Mouse (Mus musculus): ENCODE data around the gene Tomm20l. TPM values are rescaled to one million over a fixed set of nuclear protein-coding genes. Genes with fewer than 3 reads are reported as not detected.

Tomm20l gene
- total and polyA plus RNA-seq, 2 experiments = not detected

GRCm38 (mm10) chr12:71157974-71158373 lies 46.7 kb downstream of the Tomm20l start:
- Histone ChIP-seq H3K9ac (ENCODE audit: low read depth, low read length) (no peak overlapping the region), H3K36me3 (ENCODE audit: control insufficient read depth, insufficient read depth, low read length) (peaks cover 46% of the 10 kb centered on the region), H3K79me2 (ENCODE audit: control insufficient read depth, insufficient read depth, low read length) (no peaks in the 10 kb centered on the region), H3K27me3 (ENCODE audit: control insufficient read depth, insufficient read depth, low read length) (no peaks in the 10 kb centered on the region), H3K4me1 (ENCODE audit: control insufficient read depth, insufficient read depth, low read length) (no peaks in the 10 kb centered on the region), H3K4me3 (ENCODE audit: insufficient read depth, low read depth, low read length) (no peak overlapping the region), H3K27ac (replicated peaks; ENCODE audit: insufficient read depth, low read depth, low read length) (no peak overlapping the region)
- TF ChIP-seq POLR2A (IDR thresholded peaks at IDR 0.05; ENCODE audit: extremely low read depth, insufficient read depth, low read length) (no peak), CTCF (IDR thresholded peaks at IDR 0.05; ENCODE audit: low read depth, low read length) (no peak)
- DNase-seq (ENCODE audit: extremely low read depth, low read depth, low spot score) = no peak
- WGBS = 95% methylated on average over 6 of the region's 6 CpGs

- Histone ChIP-seq H3K4me1 (ENCODE audit: control insufficient read depth, insufficient read depth, low read length) (no peaks in the 10 kb centered on the region), H3K36me3 (ENCODE audit: control insufficient read depth, insufficient read depth, low read length) (peaks cover 33% of the 10 kb centered on the region), H3K27ac (replicated peaks; ENCODE audit: insufficient read depth, low read depth, low read length) (no peak overlapping the region), H3K9ac (ENCODE audit: low read depth, low read length) (no peak overlapping the region), H3K27me3 (ENCODE audit: control insufficient read depth, insufficient read depth, low read length) (no peaks in the 10 kb centered on the region), H3K4me3 (ENCODE audit: insufficient read depth, low read depth, low read length) (no peak overlapping the region), H3K79me2 (ENCODE audit: control insufficient read depth, insufficient read depth, low read length) (no peaks in the 10 kb centered on the region)
- no peak for DNase-seq (ENCODE audit: extremely low read depth, low read depth, low spot score)
- no peak for TF ChIP-seq POLR2A (IDR thresholded peaks at IDR 0.05; ENCODE audit: extremely low read depth, insufficient read depth, low read length)
- TF ChIP-seq CTCF (IDR thresholded peaks at IDR 0.05; ENCODE audit: low read depth, low read length) = no peak
- 96% methylated on average over 9 of the region's 9 CpGs for WGBS
Measured at GRCm38 (mm10) chr12:71164410-71164809, 53.2 kb downstream of the Tomm20l start.

- Histone ChIP-seq H3K4me3 (ENCODE audit: insufficient read depth, low read depth, low read length) (no peak overlapping the region), H3K36me3 (ENCODE audit: control insufficient read depth, insufficient read depth, low read length) (peaks cover 26% of the 10 kb centered on the region), H3K79me2 (ENCODE audit: control insufficient read depth, insufficient read depth, low read length) (no peaks in the 10 kb centered on the region), H3K27me3 (ENCODE audit: control insufficient read depth, insufficient read depth, low read length) (no peaks in the 10 kb centered on the region), H3K9ac (ENCODE audit: low read depth, low read length) (no peak overlapping the region), H3K27ac (replicated peaks; ENCODE audit: insufficient read depth, low read depth, low read length) (no peak overlapping the region), H3K4me1 (ENCODE audit: control insufficient read depth, insufficient read depth, low read length) (no peaks in the 10 kb centered on the region)
- no peak for DNase-seq (ENCODE audit: extremely low read depth, low read depth, low spot score)
- 91% methylated on average over 1 of the region's 1 CpGs for WGBS
- TF ChIP-seq POLR2A (IDR thresholded peaks at IDR 0.05; ENCODE audit: extremely low read depth, insufficient read depth, low read length) (no peak), CTCF (IDR thresholded peaks at IDR 0.05; ENCODE audit: low read depth, low read length) (no peak)
Measured at GRCm38 (mm10) chr12:71169911-71170310, 58.7 kb downstream of the Tomm20l start.

Other genes with a start within 250 kb of the Tomm20l start
- gene Actr10, start 173.6 kb upstream of the Tomm20l start, total RNA-seq (2014; rRNA removed) = 26.8 and 31.0 TPM in 2 replicates
- 17.3 and 19.2 TPM in 2 replicates for gene Actr10, start 173.6 kb upstream of the Tomm20l start, polyA plus RNA-seq (2012; rRNA removed)
- gene Psma3, start 136.8 kb upstream of the Tomm20l start, total RNA-seq (2014; rRNA removed) = 204 and 240 TPM in 2 replicates
- 27.7 and 28.9 TPM in 2 replicates for gene Psma3, start 136.8 kb upstream of the Tomm20l start, polyA plus RNA-seq (2012; rRNA removed)
- gene Arid4a, start 95.4 kb upstream of the Tomm20l start, total RNA-seq (2014; rRNA removed) = 6.6 and 6.8 TPM in 2 replicates
- gene Arid4a, start 95.4 kb upstream of the Tomm20l start, polyA plus RNA-seq (2012; rRNA removed) = 1.3 TPM in 2 replicates
- 27.3 and 27.8 TPM in 2 replicates for gene Timm9, start 25.3 kb downstream of the Tomm20l start, total RNA-seq (2014; rRNA removed)
- gene Timm9, start 25.3 kb downstream of the Tomm20l start, polyA plus RNA-seq (2012; rRNA removed) = 9.9 and 12.0 TPM in 2 replicates
- gene 2700049A03Rik, start 25.4 kb downstream of the Tomm20l start, total RNA-seq (2014; rRNA removed) = 3.4 and 3.5 TPM in 2 replicates
- gene 2700049A03Rik, start 25.4 kb downstream of the Tomm20l start, polyA plus RNA-seq (2012; rRNA removed) = 0.56 and 0.93 TPM in 2 replicates
- gene Dact1, start 198.5 kb downstream of the Tomm20l start, total RNA-seq (2014; rRNA removed) = 1.7 and 2.1 TPM in 2 replicates
- gene Dact1, start 198.5 kb downstream of the Tomm20l start, polyA plus RNA-seq (2012; rRNA removed) = 0.98 and 1.4 TPM in 2 replicates

Data from liver, adult 2 months (tissue).